Mouse (Mus musculus) embryonic facial prominence, embryonic 15.5 days (tissue): Measurements from ENCODE around the gene Fam122b. TPM values are rescaled to one million over a fixed set of nuclear protein-coding genes. Genes with fewer than 3 reads are reported as not detected.

Experiments
- ATAC-seq: fragments of 200-750 bp; cut with Nextera tagmentation; 2 replicates; pipeline ENCODE4 v1.8.0; 2017; ENCODE audit warnings: low read depth, moderate TSS enrichment; ENCODE audit not compliant: insufficient number of reproducible peaks, low FRiP score, low TSS enrichment
- H3K27ac ChIP-seq: fragments of 300-500 bp; sonication (generic); replicated peaks from 2 replicates; pipeline ENCODE4 v1.5.1; 2015; ENCODE audit warnings: mild to moderate bottlenecking, inconsistent platforms
- H3K27me3 ChIP-seq: fragments of 300-500 bp; sonication (generic); 2 replicates; pipeline ENCODE4 v1.6.1; 2015; ENCODE audit warnings: inconsistent platforms
- H3K36me3 ChIP-seq: fragments of 300-500 bp; sonication (generic); 2 replicates; pipeline ENCODE4 v1.6.1; 2015; ENCODE audit warnings: mild to moderate bottlenecking, inconsistent platforms
- H3K4me1 ChIP-seq: fragments of 300-500 bp; sonication (generic); 2 replicates; pipeline ENCODE4 v1.6.1; 2015; ENCODE audit warnings: inconsistent platforms
- H3K4me2 ChIP-seq: fragments of 300-500 bp; sonication (generic); replicated peaks from 2 replicates; pipeline ENCODE4 v1.6.1; 2015; ENCODE audit warnings: mild to moderate bottlenecking, inconsistent platforms
- H3K4me3 ChIP-seq: fragments of 300-500 bp; sonication (generic); replicated peaks from 2 replicates; pipeline ENCODE4 v1.5.1; 2015; ENCODE audit warnings: mild to moderate bottlenecking, inconsistent platforms
- H3K9ac ChIP-seq: fragments of 300-500 bp; sonication (generic); 2 replicates; pipeline ENCODE4 v1.6.1; 2015; ENCODE audit warnings: inconsistent platforms
- H3K9me3 ChIP-seq: fragments of 300-500 bp; sonication (generic); replicated peaks from 2 replicates; pipeline ENCODE4 v1.6.1; 2016; ENCODE audit warnings: inconsistent platforms
- WGBS: fragments of 180-500 bp; shearing (Covaris S2); methylation state at CpG from one replicate; pipeline ENCODE4 v1.1.7; 2015; 5-methylcytosine and 5-hydroxymethylcytosine counted together
- polyA plus RNA-seq: library from polyadenylated mRNA; unstranded; fragments of >200 nt; fragmentation: Nextera tagmentation; extraction: Ambion mirVana; gene quantifications from 2 replicates; pipeline ENCODE4 v1.2.1, GENCODE M21; 2015

The Fam122b gene
- polyA plus RNA-seq, 1 experiment from 2014 or later, result 12.1 TPM

GRCm38 (mm10) chrX:53201616-53202015, 68.0 kb downstream of the Fam122b start:
- no peak overlapping the region for H3K4me3 ChIP-seq
- no peaks in the 10 kb centered on the region for H3K27me3 ChIP-seq
- H3K9ac ChIP-seq, result no peak overlapping the region
- no peaks in the 10 kb centered on the region for H3K36me3 ChIP-seq
- no peaks in the 10 kb centered on the region for H3K4me1 ChIP-seq
- WGBS, result 85% methylated on average over 5 of the region's 5 CpGs
- no peak overlapping the region for H3K27ac ChIP-seq
- H3K4me2 ChIP-seq, result no peak overlapping the region
- ATAC-seq, result no peak
- H3K9me3 ChIP-seq, result no peaks in the 10 kb centered on the region

GRCm38 (mm10) chrX:53197681-53198080, 71.9 kb downstream of the Fam122b start:
- ATAC-seq, result no peak
- Histone ChIP-seq H3K27ac (no peak overlapping the region), H3K36me3 (no peaks in the 10 kb centered on the region), H3K27me3 (no peaks in the 10 kb centered on the region), H3K4me3 (no peak overlapping the region), H3K9ac (no peak overlapping the region), H3K4me2 (no peak overlapping the region), H3K4me1 (no peaks in the 10 kb centered on the region), H3K9me3 (no peaks in the 10 kb centered on the region)
- WGBS, result 83% methylated on average over 4 of the region's 4 CpGs

- no peak for ATAC-seq
- WGBS, result 48% methylated on average over 5 of the region's 5 CpGs
- H3K27ac ChIP-seq, result no peak overlapping the region
- no peaks in the 10 kb centered on the region for H3K4me1 ChIP-seq
- no peak overlapping the region for H3K4me3 ChIP-seq
- no peaks in the 10 kb centered on the region for H3K36me3 ChIP-seq
- H3K9me3 ChIP-seq, result no peaks in the 10 kb centered on the region
- no peak overlapping the region for H3K4me2 ChIP-seq
- no peaks in the 10 kb centered on the region for H3K27me3 ChIP-seq
- H3K9ac ChIP-seq, result no peak overlapping the region
Measured at GRCm38 (mm10) chrX:53196392-53196791, 73.2 kb downstream of the Fam122b start.

Other genes with a start within 250 kb of the Fam122b start
- 8.6 and 9.5 TPM in 2 replicates for gene Plac1, start 29.7 kb downstream of the Fam122b start, polyA plus RNA-seq
- gene Fam122c, start 3.6 kb upstream of the Fam122b start, polyA plus RNA-seq, result not detected in 2 replicates
- gene Mospd1, start 100.7 kb upstream of the Fam122b start, polyA plus RNA-seq, result 53.0 and 60.4 TPM in 2 replicates
- not detected in 2 replicates for gene Etd, start 165.1 kb upstream of the Fam122b start, polyA plus RNA-seq